Mouse (Mus musculus) embryonic facial prominence, embryonic 12.5 days (tissue): ENCODE measurements around the gene Fbxl14. TPM values are rescaled to one million over a fixed set of nuclear protein-coding genes. Genes with fewer than 3 reads are reported as not detected.
"Not testable (repeated sequence)": the region's sequence is repeated elsewhere in the genome, so short reads cannot be mapped to it uniquely, and the experiment has no call there.

Experiments
- ATAC-seq: fragments of 200-750 bp; cut with Nextera tagmentation; 2 replicates; pipeline ENCODE4 v1.8.0; 2017; ENCODE audit not compliant: insufficient number of reproducible peaks, insufficient read depth, low FRiP score, low TSS enrichment
- H3K27ac ChIP-seq: fragments of 300-500 bp; sonication (generic); 2 replicates; pipeline ENCODE4 v1.5.1; 2016; ENCODE audit warnings: mild to moderate bottlenecking
- H3K27me3 ChIP-seq: fragments of 300-500 bp; sonication (generic); 2 replicates; pipeline ENCODE4 v1.6.1; 2016; ENCODE audit warnings: mild to moderate bottlenecking, moderate library complexity
- H3K36me3 ChIP-seq: fragments of 300-500 bp; sonication (generic); 2 replicates; pipeline ENCODE4 v1.6.1; 2016; ENCODE audit warnings: mild to moderate bottlenecking
- H3K4me1 ChIP-seq: fragments of 300-500 bp; sonication (generic); 2 replicates; pipeline ENCODE4 v1.6.1; 2016
- H3K4me2 ChIP-seq: fragments of 300-500 bp; sonication (generic); replicated peaks from 2 replicates; pipeline ENCODE4 v1.6.1; 2016; ENCODE audit warnings: mild to moderate bottlenecking, moderate library complexity
- H3K4me3 ChIP-seq: fragments of 300-500 bp; sonication (generic); 2 replicates; pipeline ENCODE4 v1.5.1; 2016; ENCODE audit warnings: mild to moderate bottlenecking
- H3K9ac ChIP-seq: fragments of 300-500 bp; sonication (generic); 2 replicates; pipeline ENCODE4 v1.6.1; 2016; ENCODE audit warnings: mild to moderate bottlenecking, moderate library complexity
- H3K9me3 ChIP-seq: fragments of 300-500 bp; sonication (generic); 2 replicates; pipeline ENCODE4 v1.6.1; 2016; ENCODE audit warnings: mild to moderate bottlenecking, moderate library complexity
- WGBS: fragments of 180-500 bp; shearing (Covaris S2); methylation state at CpG from one replicate; pipeline ENCODE4 v1.1.7; 2016; 5-methylcytosine and 5-hydroxymethylcytosine counted together
- polyA plus RNA-seq: library from polyadenylated mRNA; unstranded; fragments of >200 nt; fragmentation: Nextera tagmentation; extraction: Ambion mirVana; gene quantifications from 2 replicates; pipeline ENCODE4 v1.2.1, GENCODE M21; 2016

The Fbxl14 gene
- 4.1 and 4.4 TPM in 2 replicates for polyA plus RNA-seq

GRCm38 (mm10) chr6:119479343-119479875 is at the start of gene Fbxl14:
TSS of gene Fbxl14 (plus strand) at chr6:119479668.
- Histone ChIP-seq H3K27me3 (no peaks in the 10 kb centered on the region), H3K4me2 (peak within 1 kb of the TSS; percentile 100), H3K4me1 (peaks cover 47% of the 10 kb centered on the region), H3K9me3 (no peaks in the 10 kb centered on the region), H3K9ac (peak within 1 kb of the TSS; percentile 80), H3K4me3 (peak within 1 kb of the TSS; percentile 87), H3K36me3 (peaks cover 14% of the 10 kb centered on the region), H3K27ac (peak within 1 kb of the TSS; percentile 97)
- WGBS = under 1% methylated on average over 60 of the region's 101 CpGs
- peak; percentile 75 for ATAC-seq

GRCm38 (mm10) chr6:119430508-119430907 is 49.0 kb upstream of the Fbxl14 start:
- no peak for ATAC-seq
- H3K36me3 ChIP-seq = peaks cover 14% of the 10 kb centered on the region; the same call in 1 of the 2 replicates
- 50% methylated on average over 2 of the region's 2 CpGs for WGBS

GRCm38 (mm10) chr6:119431751-119432324 is 47.6 kb upstream of the Fbxl14 start:
- Histone ChIP-seq H3K4me2 (no peak overlapping the region), H3K27ac (no peak overlapping the region), H3K9me3 (no peaks in the 10 kb centered on the region), H3K4me3 (no peak overlapping the region), H3K27me3 (no peaks in the 10 kb centered on the region), H3K9ac (no peak overlapping the region), H3K36me3 (peaks cover 14% of the 10 kb centered on the region; the same call in 1 of the 2 replicates), H3K4me1 (no peaks in the 10 kb centered on the region)
- 73% methylated on average over 6 of the region's 6 CpGs for WGBS
- no peak for ATAC-seq

More at GRCm38 (mm10) chr6:119430508-119430907, 49.0 kb upstream of the Fbxl14 start:
- Histone ChIP-seq H3K27me3 (no peaks in the 10 kb centered on the region), H3K4me2 (no peak overlapping the region), H3K4me3 (no peak overlapping the region), H3K9me3 (no peaks in the 10 kb centered on the region), H3K9ac (no peak overlapping the region), H3K4me1 (no peaks in the 10 kb centered on the region), H3K27ac (no peak overlapping the region)

GRCm38 (mm10) chr6:119434394-119434793 is 45.1 kb upstream of the Fbxl14 start:
- WGBS = 87% methylated on average over 4 of the region's 4 CpGs
- H3K4me1 ChIP-seq = no peaks in the 10 kb centered on the region
- no peak for ATAC-seq
- H3K9ac ChIP-seq = no peak overlapping the region
- no peak overlapping the region for H3K4me2 ChIP-seq
- peaks cover 9% of the 10 kb centered on the region for H3K36me3 ChIP-seq
- no peaks in the 10 kb centered on the region for H3K27me3 ChIP-seq
- H3K4me3 ChIP-seq = no peak overlapping the region
- no peak overlapping the region for H3K27ac ChIP-seq
- no peaks in the 10 kb centered on the region for H3K9me3 ChIP-seq

GRCm38 (mm10) chr6:119437894-119438761 is 41.3 kb upstream of the Fbxl14 start:
- H3K9ac ChIP-seq = no peak overlapping the region
- no peaks in the 10 kb centered on the region for H3K27me3 ChIP-seq
- H3K9me3 ChIP-seq = no peaks in the 10 kb centered on the region
- no peaks in the 10 kb centered on the region for H3K4me1 ChIP-seq
- WGBS = 55% methylated on average over 8 of the region's 8 CpGs
- no peak overlapping the region for H3K4me2 ChIP-seq
- H3K36me3 ChIP-seq = peaks cover 16% of the 10 kb centered on the region; the same call in 1 of the 2 replicates
- no peak overlapping the region for H3K27ac ChIP-seq
- ATAC-seq = peak; percentile 87; the same call in 1 of the 2 replicates
- no peak overlapping the region for H3K4me3 ChIP-seq

- not testable (repeated sequence) for H3K4me1 ChIP-seq, H3K9me3 ChIP-seq, H3K27ac ChIP-seq, H3K9ac ChIP-seq, ATAC-seq, H3K4me3 ChIP-seq, H3K27me3 ChIP-seq, H3K4me2 ChIP-seq
- peaks cover 11% of the 10 kb centered on the region; the same call in 1 of the 2 replicates for H3K36me3 ChIP-seq
- 85% methylated on average over 5 of the region's 5 CpGs for WGBS
Observed at GRCm38 (mm10) chr6:119442729-119443128, 36.7 kb upstream of the Fbxl14 start.

- Histone ChIP-seq H3K9me3 (no peaks in the 10 kb centered on the region), H3K4me1 (peaks cover 9% of the 10 kb centered on the region; the same call in 1 of the 2 replicates), H3K9ac (no peak overlapping the region), H3K4me3 (no peak overlapping the region), H3K4me2 (peak overlapping the region; percentile 22; the same call in 1 of the 2 replicates), H3K27ac (no peak overlapping the region), H3K36me3 (0 out of 2 replicates have a peak, but pooled peaks cover 8% of the 10 kb centered on the region), H3K27me3 (0 out of 2 replicates have a peak, but pooled peaks cover 3% of the 10 kb centered on the region)
- ATAC-seq = peak; percentile 70; the same call in 1 of the 2 replicates
- 41% methylated on average over 12 of the region's 12 CpGs for WGBS
Observed at GRCm38 (mm10) chr6:119443742-119444645, 35.5 kb upstream of the Fbxl14 start.

GRCm38 (mm10) chr6:119445671-119446607 is 33.5 kb upstream of the Fbxl14 start:
- H3K4me3 ChIP-seq = no peak overlapping the region
- no peaks in the 10 kb centered on the region for H3K36me3 ChIP-seq
- ATAC-seq = no peak
- no peak overlapping the region for H3K4me2 ChIP-seq
- H3K4me1 ChIP-seq = peaks cover 14% of the 10 kb centered on the region; the same call in 1 of the 2 replicates
- H3K27me3 ChIP-seq = 0 out of 2 replicates have a peak, but pooled peaks cover 3% of the 10 kb centered on the region
- 73% methylated on average over 11 of the region's 11 CpGs for WGBS
- no peaks in the 10 kb centered on the region for H3K9me3 ChIP-seq
- H3K9ac ChIP-seq = no peak overlapping the region
- H3K27ac ChIP-seq = no peak overlapping the region

- Histone ChIP-seq H3K4me2 (peak overlapping the region; percentile 63), H3K27me3 (0 out of 2 replicates have a peak, but pooled peaks cover 3% of the 10 kb centered on the region), H3K36me3 (no peaks in the 10 kb centered on the region), H3K9ac (peak overlapping the region; percentile 49), H3K4me3 (peak overlapping the region; percentile 31), H3K4me1 (peaks cover 24% of the 10 kb centered on the region; the same call in 1 of the 2 replicates), H3K9me3 (no peaks in the 10 kb centered on the region), H3K27ac (no peak overlapping the region)
- 7% methylated on average over 18 of the region's 18 CpGs for WGBS
- no peak for ATAC-seq
Observed at GRCm38 (mm10) chr6:119448321-119449059, 31.0 kb upstream of the Fbxl14 start.
